ENCODE assay signal across 8 mouse cellular contexts in genomic region chr16:91081508-91081907, GRCm38 (mm10). TPM values are rescaled to one million over a fixed set of nuclear protein-coding genes. Genes with fewer than 3 reads are reported as not detected.
A peak's percentile ranks its signal among the peaks of the same experiment; 100 is the strongest.
DNase-seq lines count a peak whose midpoint lies in the region; ATAC-seq and TF ChIP-seq lines count a peak whose summit lies in the region.
"Had no signal": no experiment of that assay in that cellular context is flagged by ENCODE, and none has a peak within 500 bp of the region (broad histone marks: within the 10 kb centered on the region; RNA-seq: fewer than 3 reads in every experiment).

No protein-coding gene starts in this region.

- peaks cover 50% of the 10 kb centered on the region for H3K27me3 ChIP-seq in forebrain, embryonic 10.5 days (ENCODE audit: poor library complexity, severe bottlenecking)
- H3K27me3 ChIP-seq in midbrain, embryonic 11.5 days (ENCODE audit: control insufficient read depth, insufficient read depth, low read length): no peaks in the 10 kb centered on the region; the same call in none of the 2 replicates

- peak; percentile 91 for TF ChIP-seq CTCF in brain, embryonic 14.5 days (IDR thresholded peaks at IDR 0.05; ENCODE audit: borderline replicate concordance, extremely low read depth, insufficient read depth, insufficient read length)

- H3K9me3 ChIP-seq in forebrain, embryonic 10.5 days: peaks cover 21% of the 10 kb centered on the region
- no peaks in the 10 kb centered on the region for H3K9me3 ChIP-seq in midbrain, embryonic 11.5 days (ENCODE audit: control insufficient read depth, low read length)

- no peak overlapping the region for H3K4me2 ChIP-seq in midbrain, embryonic 11.5 days

- no peak overlapping the region for H3K9ac ChIP-seq in midbrain, embryonic 11.5 days (ENCODE audit: low read length)

- no peak overlapping the region for H3K4me3 ChIP-seq in forebrain, embryonic 10.5 days
- H3K4me3 ChIP-seq in midbrain, embryonic 11.5 days (ENCODE audit: low read depth, low read length): no peak overlapping the region

- no peak for TF ChIP-seq POLR2A in brain, embryonic 14.5 days (IDR thresholded peaks at IDR 0.05; ENCODE audit: borderline replicate concordance, extremely low read depth, insufficient read depth, insufficient read length, poor library complexity, severe bottlenecking)

- peak; percentile 83 for DNase-seq in MN1 (ENCODE audit: low spot score)
- DNase-seq in brain, embryonic 14.5 days (ENCODE audit: low read depth): peak; percentile 90
- DNase-seq in forebrain, embryonic 10.5 days (ENCODE audit: extremely low spot score, low spot score): peak; percentile 70
- DNase-seq in heart, postnatal 4 days: peak; percentile 82
- DNase-seq in left cerebral cortex, adult 8-10 months (ENCODE audit: low spot score in 2 of 2): peak; percentile 32 to 39
- DNase-seq in midbrain, embryonic 11.5 days (ENCODE audit: low spot score, missing footprints): peak; percentile 97
- DNase-seq in right cerebral cortex, postnatal 4 days: peak; percentile 71

- H3K27ac ChIP-seq in forebrain, embryonic 10.5 days: peak overlapping the region; percentile 20; the same call in 1 of the 2 replicates
- no peak overlapping the region for H3K27ac ChIP-seq in midbrain, embryonic 11.5 days (ENCODE audit: low read depth, low read length)
- H3K27ac ChIP-seq: macrophage had no signal

- WGBS in forebrain, embryonic 10.5 days: 20% methylated on average over 11 of the region's 12 CpGs
- 22% methylated on average over 11 of the region's 12 CpGs for WGBS in midbrain, embryonic 11.5 days

- no peaks in the 10 kb centered on the region for H3K36me3 ChIP-seq in forebrain, embryonic 10.5 days (replicated peaks)
- no peaks in the 10 kb centered on the region for H3K36me3 ChIP-seq in midbrain, embryonic 11.5 days (ENCODE audit: control insufficient read depth, insufficient read depth, low read length)

- peaks cover 12% of the 10 kb centered on the region for H3K4me1 ChIP-seq in forebrain, embryonic 10.5 days
- H3K4me1 ChIP-seq in midbrain, embryonic 11.5 days (ENCODE audit: control insufficient read depth, insufficient read depth, low read length): no peaks in the 10 kb centered on the region

- ATAC-seq in midbrain, embryonic 11.5 days (ENCODE audit: low FRiP score): 0 out of 2 replicates have a peak, but pooled peaks have one; percentile 14

RNA-seq across cellular contexts. Expression of gene 4932438H23Rik, which starts 13.4 kb away (rescaled TPM):
- 0.63 and 0.87 TPM in 2 replicates for polyA plus RNA-seq in brain, embryonic 14.5 days (2012; rRNA removed)
- polyA plus RNA-seq in forebrain, embryonic 10.5 days (2016; fragmentation: Nextera tagmentation; extraction: Ambion mirVana): 0.10 and 0.12 TPM in 2 replicates
- total RNA-seq in heart, postnatal 4 days (2021): under 1 TPM in 1 of 2 experiments, not detected in 1; 0.23 TPM
- 1 to 10 TPM in 2 of 4 experiments, under 1 TPM in 2; 0.94 to 1.7 (median 1.2) TPM for total RNA-seq in left cerebral cortex, adult 8-10 months (2022)
- polyA plus RNA-seq in midbrain, embryonic 11.5 days (2014; fragmentation: Nextera tagmentation; extraction: Ambion mirVana): 0.26 TPM in 1 of 2 replicates, not detected in the other

RNA-seq across cellular contexts. Expression of gene Paxbp1, which starts 37.2 kb away (rescaled TPM):
- 148 and 160 TPM in 2 replicates for polyA plus RNA-seq in brain, embryonic 14.5 days (2012; rRNA removed)
- polyA plus RNA-seq in forebrain, embryonic 10.5 days (2016; fragmentation: Nextera tagmentation; extraction: Ambion mirVana): 67.0 and 70.8 TPM in 2 replicates
- total RNA-seq in heart, postnatal 4 days (2021): 10 to 100 TPM; 31.9 to 36.7 TPM
- total RNA-seq in left cerebral cortex, adult 8-10 months (2022): 10 to 100 TPM; 49.9 to 59.7 (median 53.9) TPM
- polyA plus RNA-seq in midbrain, embryonic 11.5 days (2014; fragmentation: Nextera tagmentation; extraction: Ambion mirVana): 86.4 and 97.2 TPM in 2 replicates

Comparison
In these comparisons a context has a peak if more than half of its experiments do, and no peak if none do; other contexts are left out.
1. DNase-seq: peak in every context shown above with its lines; median percentile 97 in midbrain, embryonic 11.5 days; 90 in brain, embryonic 14.5 days; 83 in MN1; 82 in heart, postnatal 4 days; 71 in right cerebral cortex, postnatal 4 days; 70 in forebrain, embryonic 10.5 days; 36 in left cerebral cortex, adult 8-10 months.